Mouse (Mus musculus): ENCODE measurements around the gene Spef1.

The Spef1 gene

DNA sequence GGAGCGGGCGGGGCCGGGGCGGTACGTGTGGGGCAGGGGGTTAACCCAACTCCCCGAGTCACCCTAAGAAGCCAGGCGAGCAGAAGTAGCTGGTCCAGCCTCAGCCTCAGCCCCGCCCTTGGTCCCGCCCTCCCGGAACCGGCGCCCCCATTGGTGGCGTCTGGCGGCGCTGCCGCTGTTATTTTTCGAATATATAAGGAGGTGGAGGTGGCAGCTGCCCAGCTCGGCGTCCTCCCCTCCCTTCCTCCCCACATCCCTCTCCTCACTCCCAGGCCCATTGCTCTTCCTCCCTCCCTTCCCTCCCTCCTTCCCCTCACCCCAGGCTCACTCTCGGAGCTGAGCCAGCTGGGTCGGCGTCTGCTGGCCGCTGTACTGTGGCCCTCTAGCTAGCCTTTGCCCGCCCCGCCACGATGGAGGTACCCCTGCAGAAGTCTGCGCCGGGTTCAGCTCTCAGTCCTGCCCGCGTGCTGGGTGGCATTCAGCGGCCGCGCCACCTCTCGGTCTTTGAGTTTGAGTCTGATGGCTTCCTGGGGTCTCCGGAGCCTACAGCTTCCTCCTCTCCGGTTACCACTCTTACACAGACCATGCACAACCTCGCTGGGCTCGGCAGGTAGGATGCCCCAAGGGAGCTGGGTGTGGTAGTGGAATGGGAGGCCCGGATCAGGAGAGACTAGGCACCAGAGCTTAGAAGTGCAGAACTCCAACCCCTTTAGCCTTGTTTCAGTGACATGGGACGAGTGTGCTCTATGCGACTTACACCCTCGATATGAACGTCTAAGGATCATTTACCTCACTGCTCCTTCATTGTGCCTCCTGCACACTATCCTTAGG, at the start of gene Spef1, which contains the start of gene Cdc25b:
TSS of gene Spef1 (minus strand) at position 512 of the 831 bp plus-strand sequence.
TSS of gene Cdc25b (plus strand) at position 179 of the 831 bp plus-strand sequence.
- WGBS = 2% methylated on average over 43 of the region's 43 CpGs

DNA sequence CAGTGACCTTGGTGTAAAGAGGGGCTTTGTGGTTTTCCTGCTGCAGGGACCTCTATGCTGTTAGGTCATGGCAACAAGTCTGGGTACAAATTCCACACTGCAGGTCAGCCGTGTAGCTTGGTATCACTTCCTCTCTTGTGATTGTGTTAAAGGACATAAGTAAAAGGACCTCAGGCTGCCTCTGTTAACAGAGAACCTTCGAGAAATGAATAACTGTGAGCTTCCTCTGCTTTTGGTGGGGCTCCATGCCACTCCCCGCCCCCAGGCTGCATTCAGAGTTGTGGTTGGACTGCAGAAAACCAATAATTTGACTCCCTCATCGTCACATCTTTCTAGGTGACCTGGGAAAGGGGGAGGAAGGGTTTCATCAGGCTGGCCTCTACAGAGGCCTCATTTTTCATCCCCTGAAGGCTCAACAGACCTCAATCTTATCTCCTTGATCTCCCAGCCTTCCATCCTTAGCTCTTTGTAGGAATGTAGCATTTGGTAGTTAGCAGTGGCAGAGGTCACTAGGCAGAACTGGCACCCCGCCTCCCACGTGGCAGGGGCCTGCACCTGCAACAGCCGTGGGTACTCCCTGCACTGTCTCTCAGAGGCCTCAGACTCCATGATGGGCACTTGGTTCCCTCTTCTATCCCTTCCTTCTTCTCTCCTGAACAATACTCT, 48.0 kb upstream of the Spef1 start:
- 81% methylated on average over 7 of the region's 7 CpGs for WGBS

DNA sequence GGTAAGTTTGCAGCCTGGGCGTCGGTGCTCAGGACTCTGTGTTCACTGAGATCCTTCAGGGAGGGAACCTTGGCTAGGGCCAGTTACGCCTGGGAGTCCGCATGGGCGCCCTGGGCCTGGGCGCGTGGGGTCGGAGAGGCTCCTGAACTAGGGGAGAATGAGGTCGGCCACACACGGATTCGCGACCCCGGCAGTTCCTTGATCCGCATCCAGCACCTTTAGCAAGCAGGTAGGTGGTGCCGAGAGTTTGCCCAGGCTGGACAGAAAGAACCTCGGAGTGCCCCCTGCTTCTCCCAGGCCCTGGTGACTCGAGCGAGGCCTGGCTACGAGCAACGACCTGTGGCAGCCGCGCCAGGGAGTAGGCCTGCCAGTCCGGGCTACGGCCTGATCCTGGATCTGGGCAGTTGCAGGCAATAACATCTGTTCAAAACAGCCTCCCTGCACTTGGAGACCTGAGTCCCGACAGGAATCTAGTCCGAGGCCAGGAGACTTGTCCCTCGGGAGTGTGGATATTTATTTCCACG, 47.1 kb upstream of the Spef1 start:
- WGBS = 15% methylated on average over 28 of the region's 28 CpGs

DNA sequence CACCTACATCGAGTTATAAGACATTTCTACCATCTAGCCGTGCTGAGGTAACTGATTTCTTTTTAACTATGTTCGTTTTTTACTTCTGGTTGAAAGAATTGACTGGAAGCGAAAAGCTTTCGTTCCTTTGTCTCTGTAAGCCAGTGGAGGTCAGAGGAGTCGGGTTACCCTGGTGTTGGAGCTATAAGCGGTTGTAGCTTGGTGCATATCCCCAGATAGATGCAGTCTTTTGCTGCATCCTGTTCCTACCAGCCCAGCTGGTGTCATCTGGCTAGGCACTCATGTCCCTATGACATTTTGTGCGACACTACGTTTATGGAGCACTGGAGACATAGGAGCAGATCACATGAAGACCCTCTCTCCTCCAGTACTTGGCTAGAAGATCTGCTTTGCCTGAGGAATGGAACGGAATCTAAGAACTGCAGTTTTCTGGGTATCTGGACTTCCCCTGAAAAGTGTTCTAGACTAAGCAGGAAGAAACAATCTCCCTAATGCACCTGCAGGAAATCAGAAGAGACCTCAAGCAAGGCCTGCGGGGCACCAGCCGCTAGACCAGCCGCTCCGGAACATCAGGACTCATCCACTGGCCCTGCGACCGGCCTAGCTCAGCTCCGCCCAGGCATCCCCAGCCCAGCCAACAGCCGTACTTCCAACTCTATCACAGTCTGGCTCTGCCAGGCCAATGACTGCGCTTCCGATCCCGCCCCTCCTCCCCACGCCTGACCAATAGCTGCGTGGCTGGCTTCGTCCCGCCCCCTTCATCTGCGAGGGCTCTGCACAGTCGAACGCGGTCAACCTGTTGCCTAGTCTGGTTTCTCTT, 46.4 kb upstream of the Spef1 start, which contains the start of gene Mavs:
TSS of gene Mavs (plus strand) at position 757 of the 820 bp plus-strand sequence.
- 15% methylated on average over 29 of the region's 29 CpGs for WGBS

DNA sequence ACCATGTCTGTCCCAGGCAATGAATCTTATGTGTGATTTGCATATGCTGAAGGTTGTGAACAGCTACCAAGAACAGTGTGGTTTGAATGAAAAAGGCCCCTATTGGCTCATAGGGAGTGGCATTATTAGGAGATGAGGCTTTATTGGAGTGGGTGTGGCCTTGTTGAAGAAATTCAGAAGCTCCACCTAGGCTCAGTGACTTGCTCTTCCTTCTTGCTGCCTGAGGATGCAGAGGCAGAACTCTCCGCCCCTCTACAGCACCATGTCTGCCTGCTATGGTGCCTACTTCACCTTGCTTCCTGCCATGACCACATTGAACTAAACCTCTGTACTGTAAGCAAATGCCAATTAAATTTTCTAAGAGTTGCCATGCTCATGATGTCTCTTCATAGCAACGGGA, 45.5 kb upstream of the Spef1 start:
- 93% methylated on average over 2 of the region's 2 CpGs for WGBS

DNA sequence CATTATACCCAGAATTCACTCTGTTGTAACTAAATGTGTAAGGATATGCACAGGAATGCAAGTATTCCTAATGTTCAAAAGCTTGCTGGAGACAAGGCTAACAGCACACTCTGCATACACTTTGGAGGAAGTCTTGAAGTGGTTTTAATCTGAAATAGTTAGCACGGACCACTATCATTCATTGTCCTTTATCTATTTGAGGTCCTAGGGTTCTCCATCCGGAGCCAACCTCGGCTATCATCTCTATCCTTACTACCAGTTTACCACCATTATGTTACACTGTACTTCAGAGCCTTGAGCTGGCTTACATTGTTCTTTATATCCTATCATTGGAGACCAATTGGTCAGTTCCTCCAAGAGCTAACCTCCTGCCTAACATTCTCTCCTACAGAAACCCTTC, 40.2 kb upstream of the Spef1 start:
- 94% methylated on average over 3 of the region's 3 CpGs for WGBS

DNA sequence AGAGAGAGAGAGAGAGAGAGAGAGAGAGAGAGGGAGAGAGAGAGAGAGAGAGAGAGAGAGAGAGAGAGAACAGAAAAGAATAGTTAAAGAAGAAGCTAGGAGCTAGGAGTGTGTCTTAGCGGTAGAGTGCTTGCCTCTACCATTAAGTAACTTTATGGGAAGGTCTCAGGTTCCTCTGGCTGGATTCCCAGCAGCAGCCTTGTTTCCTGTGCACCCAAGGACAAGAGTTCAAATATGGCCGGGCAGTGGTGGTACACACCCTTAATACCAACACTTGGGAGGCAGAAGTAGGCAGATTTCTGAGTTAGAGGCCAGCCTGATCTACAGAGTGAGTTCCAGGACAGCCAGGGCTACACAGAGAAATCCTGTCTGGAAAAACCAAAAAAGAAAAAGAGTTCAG, 39.6 kb upstream of the Spef1 start:
- 68% methylated on average over 2 of the region's 2 CpGs for WGBS

DNA sequence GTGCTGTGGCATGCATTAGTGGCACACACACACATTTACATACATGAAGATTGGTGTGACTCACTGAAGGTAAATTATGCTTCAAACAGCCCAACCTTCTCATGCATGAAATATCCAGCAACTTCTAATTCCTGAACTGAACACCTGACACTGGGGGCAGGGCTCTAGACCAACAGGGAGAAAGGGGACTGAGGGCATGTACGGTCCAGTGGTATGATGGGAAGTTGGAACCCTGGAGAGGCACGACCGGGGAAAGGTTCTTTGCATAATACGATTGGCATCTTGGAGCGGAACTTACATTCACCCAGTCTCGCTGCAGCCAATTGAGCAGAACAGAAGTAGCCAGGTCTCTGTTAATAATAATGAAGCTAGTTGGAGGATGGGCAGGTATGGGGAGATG, 38.1 kb upstream of the Spef1 start:
- WGBS = 69% methylated on average over 6 of the region's 6 CpGs

DNA sequence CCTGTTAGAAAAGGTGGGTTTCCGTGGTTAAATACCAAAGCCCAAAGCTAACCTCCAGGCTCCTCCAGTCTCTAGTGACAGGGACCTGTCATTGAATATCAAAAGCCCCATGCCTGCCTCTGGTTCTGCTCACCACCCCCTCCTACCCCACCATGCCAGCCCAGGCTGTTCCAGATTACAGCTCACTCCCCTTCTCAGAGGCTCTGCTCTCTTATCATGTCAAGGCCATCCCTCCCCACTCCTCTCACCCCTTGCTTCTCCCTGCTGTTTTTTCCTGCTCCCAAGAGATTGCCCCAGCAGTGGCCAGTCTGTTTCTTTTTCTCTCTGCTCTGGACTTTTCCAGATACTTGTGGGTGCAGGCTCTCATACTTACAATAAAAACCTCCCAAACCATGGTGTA, 36.5 kb upstream of the Spef1 start:
- 84% methylated on average over 1 of the region's 1 CpGs for WGBS

DNA sequence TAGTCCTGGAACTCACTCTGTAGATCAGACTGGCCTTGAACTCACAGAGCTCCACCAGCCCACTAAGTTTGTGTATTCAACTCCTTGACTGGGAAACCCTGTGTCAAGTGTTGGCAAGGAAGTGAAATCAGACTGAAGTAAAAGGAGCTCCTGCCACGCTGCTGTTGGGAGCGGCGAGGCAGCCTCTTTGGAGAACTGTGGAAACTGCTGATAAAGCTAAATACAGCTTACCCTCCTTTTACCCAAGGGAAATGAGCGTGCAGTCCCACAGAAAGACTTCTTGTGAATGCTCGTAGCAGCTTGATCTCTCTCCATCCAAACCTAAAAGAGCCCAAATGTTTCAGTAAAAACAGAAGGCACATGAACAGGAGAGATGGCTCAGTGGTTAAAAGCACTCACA, 35.5 kb upstream of the Spef1 start:
- 30% methylated on average over 5 of the region's 5 CpGs for WGBS

DNA sequence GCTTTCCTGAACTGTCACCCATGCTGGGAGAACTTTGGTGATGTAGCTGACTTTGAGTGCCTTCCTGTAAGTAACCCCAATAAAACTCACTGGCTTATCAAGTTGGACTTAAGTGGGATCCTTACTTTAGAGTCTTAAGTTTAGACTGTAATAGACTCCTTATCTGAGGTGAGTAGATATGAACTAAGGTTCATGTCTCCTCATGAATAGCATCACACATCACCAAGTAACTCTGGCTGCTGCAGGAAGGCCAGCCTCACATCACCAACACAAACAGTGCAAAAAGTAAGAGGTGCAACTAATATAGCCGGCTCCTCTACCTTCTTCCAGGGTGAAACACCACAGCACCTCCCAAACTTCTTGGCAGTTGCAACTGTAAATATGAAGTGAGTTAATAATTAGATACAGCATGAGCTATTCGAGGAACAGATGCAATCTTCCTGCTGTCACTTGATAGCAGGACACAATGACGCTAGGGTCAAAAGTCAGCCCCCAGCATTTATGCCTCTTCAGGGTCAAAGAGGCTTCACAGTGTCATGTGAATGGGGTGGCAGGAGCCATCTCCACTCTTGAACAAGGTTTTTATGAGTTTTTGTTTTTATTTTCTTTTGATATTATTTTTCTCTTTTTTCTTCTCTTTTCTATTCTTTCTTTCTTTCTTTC, 34.9 kb upstream of the Spef1 start:
- 85% methylated on average over 3 of the region's 3 CpGs for WGBS

DNA sequence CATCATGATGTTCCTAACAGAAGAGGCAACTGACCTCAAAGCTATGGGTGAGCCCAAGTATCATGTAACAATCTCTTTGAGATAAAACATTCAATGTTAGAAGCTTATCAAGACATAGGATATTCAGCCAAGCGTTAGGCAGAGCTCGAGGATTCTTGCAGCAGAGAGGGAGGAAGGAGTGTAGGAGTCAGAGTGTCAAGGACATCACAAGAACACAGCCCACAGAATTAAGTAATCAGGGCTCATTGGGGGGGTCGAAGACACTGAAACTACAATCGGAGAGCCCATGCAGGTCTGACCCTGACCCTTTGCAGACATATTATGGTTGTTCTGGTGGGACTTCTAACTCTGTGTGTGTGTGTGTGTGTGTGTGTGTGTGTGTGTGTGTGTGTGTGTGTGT, 32.9 kb upstream of the Spef1 start:
- 68% methylated on average over 4 of the region's 4 CpGs for WGBS

DNA sequence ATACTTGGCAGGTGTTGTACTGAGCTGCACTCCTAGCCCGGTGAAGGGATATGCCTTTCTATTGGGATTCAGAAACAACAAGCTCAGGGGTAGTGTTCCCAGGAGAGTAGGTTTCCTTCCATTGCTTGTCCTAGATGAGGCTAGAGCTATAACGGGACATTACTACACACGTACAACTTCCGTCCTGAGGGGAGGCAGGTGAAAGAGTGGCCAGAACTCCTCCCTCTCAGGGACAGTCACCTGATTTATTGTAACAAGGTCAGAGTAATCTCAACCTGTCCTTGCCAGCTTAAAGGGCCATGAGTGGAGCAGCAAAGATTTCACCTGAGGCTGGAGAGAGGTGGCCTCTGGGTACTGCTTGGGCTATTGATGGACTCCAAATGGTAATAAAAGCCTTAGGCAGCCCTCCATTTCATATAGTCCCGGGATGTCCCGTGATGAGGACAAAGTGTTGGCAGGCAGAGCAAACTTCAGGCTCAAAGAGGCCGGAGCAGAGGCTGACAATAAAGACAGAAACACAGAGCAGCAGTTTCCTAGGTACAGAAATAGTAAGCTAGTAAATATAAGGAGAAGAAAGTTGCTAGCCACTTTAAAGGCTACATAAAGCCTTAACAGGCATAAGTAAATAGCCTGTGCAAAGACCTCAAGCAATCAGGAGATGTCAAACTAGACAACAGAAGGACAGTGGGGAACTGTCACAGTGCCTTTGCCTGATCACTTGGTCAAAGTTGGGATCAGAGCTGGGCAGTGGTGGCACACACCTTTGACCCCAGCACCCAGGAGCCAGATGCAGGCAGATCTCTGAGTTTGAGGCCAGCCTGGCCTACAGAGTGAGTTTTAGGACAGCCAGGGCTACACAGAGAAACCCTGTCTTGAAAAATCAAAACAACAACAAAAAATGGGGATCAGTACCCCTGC, 29.1 kb upstream of the Spef1 start:
- 70% methylated on average over 7 of the region's 7 CpGs for WGBS

DNA sequence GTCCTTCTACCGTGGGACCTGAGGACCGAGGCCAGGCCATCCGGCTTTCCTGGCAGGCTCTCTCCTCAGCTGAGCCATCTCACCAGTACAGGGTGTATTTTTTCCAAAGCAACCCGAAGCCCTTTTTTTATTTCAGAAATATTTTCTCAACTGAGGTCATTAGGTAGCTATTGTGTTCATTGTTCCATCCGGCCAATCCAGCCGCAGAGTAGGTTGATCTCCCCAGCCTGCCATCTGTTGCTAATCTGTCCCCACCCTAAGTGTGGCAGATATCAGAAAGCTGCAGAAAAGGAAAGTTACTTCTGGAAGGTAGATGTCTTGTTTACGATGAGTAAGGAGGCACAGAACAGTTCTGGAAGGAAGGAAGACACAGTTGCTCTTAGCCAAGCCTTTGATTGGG, 26.7 kb upstream of the Spef1 start:
- 79% methylated on average over 7 of the region's 7 CpGs for WGBS

DNA sequence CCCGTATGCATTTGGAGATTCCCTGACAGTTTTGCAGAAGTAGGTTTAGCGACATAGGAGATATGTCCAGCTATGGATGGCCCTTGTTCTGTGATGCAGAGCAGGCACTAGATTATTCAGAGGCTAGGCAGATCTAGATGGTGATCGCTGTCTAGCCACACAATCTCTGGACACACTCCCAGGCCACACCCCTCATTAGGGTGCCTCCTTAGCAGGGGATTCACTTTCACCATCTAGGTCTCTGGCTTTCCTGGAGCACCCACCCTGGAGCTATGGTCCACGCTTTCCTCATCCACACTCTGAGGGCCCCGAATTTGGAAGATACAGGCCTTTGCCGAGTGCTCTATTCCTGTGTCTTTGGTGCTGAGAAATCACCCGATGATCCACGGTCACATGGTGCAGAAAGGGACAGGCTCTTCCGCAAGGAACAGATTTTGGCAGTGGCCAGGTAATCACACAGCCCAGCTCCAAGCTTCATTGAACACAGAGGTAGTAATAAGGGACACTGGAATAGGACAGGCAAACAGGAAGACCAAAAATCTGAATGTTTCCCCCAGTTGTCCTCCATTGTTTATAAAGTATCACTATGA, 24.0 kb upstream of the Spef1 start:
- 30% methylated on average over 9 of the region's 9 CpGs for WGBS

DNA sequence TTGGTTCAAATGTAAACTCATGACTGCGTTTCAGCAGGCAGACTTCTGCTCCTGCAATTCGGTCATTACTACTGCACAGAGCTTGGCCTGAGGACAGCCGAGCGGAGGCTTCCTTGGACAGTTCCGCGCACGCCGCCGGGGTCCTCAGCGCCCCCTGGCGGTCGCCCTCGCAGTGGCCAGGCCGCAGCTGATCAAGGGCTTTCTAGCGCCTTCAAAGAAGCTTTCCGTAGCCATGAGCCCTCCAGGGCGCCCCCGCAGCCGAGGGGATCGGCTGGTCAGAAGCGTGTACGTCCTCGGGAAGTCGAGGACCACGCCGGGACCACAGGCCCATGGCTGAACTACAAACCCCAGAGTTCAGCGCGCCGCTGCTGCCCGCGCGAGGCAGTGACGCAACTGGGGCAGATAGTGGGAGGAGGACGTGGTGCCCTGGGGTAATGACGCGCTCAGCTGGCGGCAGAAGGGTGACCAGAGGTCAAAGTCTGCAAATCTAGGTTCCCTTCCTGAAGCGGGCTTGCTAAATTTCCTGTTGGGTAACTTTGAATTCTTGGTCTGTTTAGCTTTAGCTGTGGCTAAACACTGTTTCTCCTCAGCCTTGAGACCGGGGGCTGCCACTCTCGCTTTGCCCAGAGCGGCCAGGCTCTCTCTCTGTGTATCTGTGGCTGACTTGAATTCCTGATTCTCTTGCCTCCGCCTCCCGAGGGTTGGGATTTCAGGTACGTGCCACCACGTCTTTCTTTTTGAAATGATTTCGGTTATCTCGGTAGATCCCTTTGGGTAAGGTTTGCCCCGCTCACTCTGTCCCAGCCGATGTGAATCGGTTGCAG, 23.1 kb upstream of the Spef1 start:
- WGBS = under 1% methylated on average over 50 of the region's 50 CpGs

DNA sequence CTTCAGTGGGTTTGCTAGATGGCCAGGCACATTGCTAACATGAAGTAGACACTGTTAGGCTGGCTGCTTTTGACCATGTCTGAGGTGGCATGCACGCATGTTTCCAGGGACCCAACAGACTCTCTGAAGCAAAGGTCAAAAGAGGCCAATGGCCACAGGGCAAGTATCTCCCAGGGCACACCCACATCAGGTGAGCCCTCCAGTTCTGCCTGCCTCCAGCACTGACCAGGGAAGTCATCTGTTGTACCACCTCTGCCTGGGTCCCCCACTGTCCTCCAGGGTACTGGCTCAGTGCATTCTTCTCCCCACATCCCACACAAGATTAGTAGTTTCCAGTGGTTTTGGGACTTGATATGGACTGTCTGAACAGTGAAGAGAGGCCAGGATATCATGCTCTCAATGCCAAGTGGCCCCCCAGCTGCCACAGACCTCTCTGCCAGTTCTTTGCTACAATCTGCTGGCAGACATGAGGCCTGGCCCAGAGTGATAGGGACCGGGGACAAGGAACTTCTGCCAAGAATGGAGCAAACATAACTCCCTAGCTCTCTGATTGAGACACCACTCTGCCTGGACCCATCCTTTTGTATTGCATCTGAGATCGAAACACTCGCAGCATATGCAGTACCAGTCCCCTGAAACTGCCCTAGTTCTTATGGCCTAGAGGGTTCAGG, 22.2 kb upstream of the Spef1 start:
- WGBS = 66% methylated on average over 4 of the region's 4 CpGs

DNA sequence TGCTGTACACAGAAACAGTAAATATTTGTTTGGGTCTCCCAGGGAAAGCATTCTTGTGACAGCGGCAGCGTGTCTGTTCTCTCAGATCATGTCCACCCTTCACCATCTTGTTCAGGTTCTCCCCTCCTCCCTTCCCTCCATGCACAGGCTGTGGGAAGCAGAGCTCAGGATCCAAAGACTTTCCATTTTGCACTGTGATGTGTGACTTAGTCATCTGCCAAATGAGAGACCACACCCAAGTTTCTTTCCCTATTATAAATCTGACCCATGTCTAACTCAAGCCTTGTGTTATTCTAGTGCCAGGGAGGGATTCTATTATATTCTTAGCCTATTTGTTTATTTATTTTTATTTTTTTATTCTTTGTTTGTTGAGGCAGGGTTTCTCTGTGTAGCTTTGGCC, 21.3 kb upstream of the Spef1 start:
- WGBS = 87% methylated on average over 2 of the region's 2 CpGs

DNA sequence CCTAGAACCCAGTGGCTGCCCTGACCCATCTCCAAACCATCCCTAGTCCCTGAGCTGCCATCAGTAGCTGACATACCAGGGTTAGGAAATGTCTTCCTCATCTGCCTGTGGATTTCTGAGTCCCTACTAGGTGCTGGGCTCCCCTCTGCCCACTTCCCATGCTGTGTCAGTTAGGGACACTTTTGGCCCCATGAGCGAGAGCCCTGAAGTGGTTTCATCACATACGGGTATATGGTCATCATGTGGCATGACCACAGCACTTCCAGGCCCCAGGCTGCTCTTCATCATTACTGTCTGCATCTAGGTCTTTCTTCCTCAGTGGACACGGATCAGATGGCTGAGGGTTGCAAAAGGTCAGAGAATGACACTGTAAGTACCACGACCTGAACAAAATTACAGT, 19.7 kb upstream of the Spef1 start, which contains the start of gene Ap5s1:
TSS of gene Ap5s1 (plus strand) at position 301 of the 400 bp plus-strand sequence.
- WGBS = 87% methylated on average over 4 of the region's 4 CpGs

Data from cerebral cortex, adult 2 months (tissue).